Mouse (Mus musculus): ENCODE measurements at regions not wholly inside any gene's neighbourhood (a gene's known extent, or its start where the extent isn't known, plus 50 kb on each side); places are given as distances from the start of the nearest gene placed in this dataset.

GRCm38 (mm10) chr2:56083226-56083625, 647.5 kb downstream of the Kcnj3 start:
- no peak for TF ChIP-seq POLR2A (IDR thresholded peaks at IDR 0.05; ENCODE audit: extremely low read depth, insufficient read depth, low read length)
- no peak for TF ChIP-seq CTCF (IDR thresholded peaks at IDR 0.05; ENCODE audit: low read depth, low read length)
